Mouse (Mus musculus): ENCODE results near the gene Exoc2. TPM values are rescaled to one million over a fixed set of nuclear protein-coding genes. Genes with fewer than 3 reads are reported as not detected.
A peak's percentile ranks its signal among the peaks of the same experiment; 100 is the strongest.

Exoc2 gene
- total and polyA plus RNA-seq, 3 experiments = 22.1 to 26.0 TPM; not detected in 1

DNA sequence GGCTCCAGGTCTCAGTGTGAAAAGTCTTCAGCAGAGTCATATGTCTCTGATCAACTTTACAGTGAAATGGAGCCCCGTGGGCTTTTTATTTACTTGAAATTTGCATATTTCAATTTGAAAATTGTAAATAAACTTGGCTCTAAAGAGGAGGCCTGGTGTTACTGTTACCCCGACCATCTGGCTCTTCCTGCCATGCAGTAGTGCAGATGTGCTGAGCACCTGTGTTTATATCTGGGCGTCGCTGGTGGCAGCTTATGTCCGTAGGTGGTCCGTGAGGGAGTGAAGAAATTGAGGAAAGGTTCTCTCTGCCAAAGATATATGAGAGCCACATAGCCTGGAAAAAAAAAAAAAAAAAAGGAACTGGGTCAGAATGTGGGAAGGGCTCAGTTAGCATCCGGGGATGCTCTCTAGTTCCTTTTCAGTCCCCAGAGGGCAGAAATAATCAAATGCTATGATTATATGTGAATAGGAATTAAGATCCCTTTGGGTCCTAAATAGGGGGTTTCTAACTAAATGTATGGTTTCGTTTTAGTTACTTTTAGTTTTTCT lies 2.7 kb upstream of the Exoc2 start:
- Histone ChIP-seq H3K4me3 (ENCODE audit: control insufficient read depth in 1 of 2, insufficient read depth in 1 of 2, low read depth in 2 of 2, low read length in 2 of 2) (no peak overlapping the region), H3K27me3 (ENCODE audit: control insufficient read depth in 1 of 2, insufficient read depth in 2 of 2, low read length in 2 of 2) (0 out of 4 replicates have a peak, but pooled peaks cover 0 to 1% of the 10 kb centered on the region in 2 experiments), H3K27ac (ENCODE audit: control insufficient read depth, low read depth, low read length) (no peak overlapping the region), H3K9ac (ENCODE audit: control insufficient read depth, low read depth, low read length, poor library complexity, severe bottlenecking) (no peak overlapping the region), H3K4me1 (ENCODE audit: control insufficient read depth in 1 of 2, insufficient read depth in 2 of 2, low read length in 2 of 2) (peaks cover 2 to 5% of the 10 kb centered on the region in 2 experiments; a peak in 3 of 4 replicates), H3K9me3 (replicated peaks; ENCODE audit: insufficient read depth, low read length) (no peaks in the 10 kb centered on the region), H3K36me3 (ENCODE audit: control insufficient read depth in 1 of 2, insufficient read depth in 2 of 2, low read length in 2 of 2) (peaks cover 0 to 7% of the 10 kb centered on the region in 2 experiments; a peak in 2 of 4 replicates), H3K79me2 (ENCODE audit: control insufficient read depth, insufficient read depth, low read length, poor library complexity) (peaks cover 4% of the 10 kb centered on the region)
- TF ChIP-seq TBP (IDR thresholded peaks at IDR 0.05; ENCODE audit: low read depth, low read length) (no peak), ZNF384 (IDR thresholded peaks at IDR 0.05; ENCODE audit: low read depth, low read length) (peak; percentile 66)
- DNase-seq (ENCODE audit: low read depth, low spot score) = no peak

DNA sequence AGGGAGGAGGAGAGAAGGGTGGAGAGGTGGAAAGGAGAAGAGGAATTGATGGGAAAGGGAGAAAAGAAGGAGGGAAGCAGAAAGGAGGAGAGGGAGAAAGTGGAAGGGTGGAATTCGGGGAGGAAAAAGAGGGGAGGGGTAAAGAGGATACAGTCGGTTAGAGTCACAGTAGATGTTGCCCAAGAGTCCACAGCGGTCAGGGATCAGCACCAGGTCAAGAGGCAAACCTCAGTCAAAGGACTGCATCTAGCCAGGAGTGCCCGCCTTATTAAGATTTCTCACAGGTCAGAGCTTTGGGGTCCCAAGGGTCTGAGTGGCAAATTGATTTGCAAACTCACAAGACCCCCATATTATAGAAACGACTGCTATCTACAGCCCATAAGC lies 346 bp upstream of the Exoc2 start:
- Histone ChIP-seq H3K36me3 (ENCODE audit: control insufficient read depth in 1 of 2, insufficient read depth in 2 of 2, low read length in 2 of 2) (peaks cover 0 to 25% of the 10 kb centered on the region in 2 experiments; a peak in 2 of 4 replicates), H3K9me3 (replicated peaks; ENCODE audit: insufficient read depth, low read length) (no peaks in the 10 kb centered on the region), H3K4me1 (ENCODE audit: control insufficient read depth in 1 of 2, insufficient read depth in 2 of 2, low read length in 2 of 2) (peaks cover 10 to 16% of the 10 kb centered on the region in 2 experiments), H3K9ac (ENCODE audit: control insufficient read depth, low read depth, low read length, poor library complexity, severe bottlenecking) (peak overlapping the region; percentile 84), H3K4me3 (ENCODE audit: control insufficient read depth in 1 of 2, insufficient read depth in 1 of 2, low read depth in 2 of 2, low read length in 2 of 2) (peak overlapping the region; percentile 87), H3K27me3 (ENCODE audit: control insufficient read depth in 1 of 2, insufficient read depth in 2 of 2, low read length in 2 of 2) (no peaks in the 10 kb centered on the region), H3K27ac (ENCODE audit: control insufficient read depth, low read depth, low read length) (no peak overlapping the region), H3K79me2 (ENCODE audit: control insufficient read depth, insufficient read depth, low read length, poor library complexity) (peaks cover 14% of the 10 kb centered on the region)
- no peak for TF ChIP-seq POLR2AphosphoS5 (IDR thresholded peaks at IDR 0.05; ENCODE audit: borderline replicate concordance, low read depth, low read length)
- TF ChIP-seq SIN3A (IDR thresholded peaks at IDR 0.05; ENCODE audit: low read length) = no peak
- no peak for TF ChIP-seq HCFC1 (IDR thresholded peaks at IDR 0.05; ENCODE audit: low read depth, low read length)
- TF ChIP-seq MXI1 (IDR thresholded peaks at IDR 0.05; ENCODE audit: low read depth, low read length) = no peak
- no peak for TF ChIP-seq GATA1 (IDR thresholded peaks at IDR 0.05; ENCODE audit: low read depth, low read length)
- TF ChIP-seq CHD1 (IDR thresholded peaks at IDR 0.05; ENCODE audit: low read depth, low read length) = no peak
- no peak for TF ChIP-seq ZNF384 (IDR thresholded peaks at IDR 0.05; ENCODE audit: low read depth, low read length)
- TF ChIP-seq EP300 (IDR thresholded peaks at IDR 0.05; ENCODE audit: low read depth in 1 of 2, low read length in 2 of 2) = no peak
- TF ChIP-seq GABPA (IDR thresholded peaks at IDR 0.05; ENCODE audit: low read depth, low read length) = no peak
- no peak for TF ChIP-seq ZMIZ1 (IDR thresholded peaks at IDR 0.05; ENCODE audit: low read depth, low read length)
- no peak for TF ChIP-seq NRF1 (IDR thresholded peaks at IDR 0.05; ENCODE audit: insufficient read depth, low read depth, low read length, poor library complexity, severe bottlenecking)
- no peak for TF ChIP-seq ETS1 (IDR thresholded peaks at IDR 0.05; ENCODE audit: low read depth, low read length)
- no peak for TF ChIP-seq RAD21 (IDR thresholded peaks at IDR 0.05; ENCODE audit: low read depth, low read length)
- no peak for DNase-seq (ENCODE audit: low read depth, low spot score)
